Mouse (Mus musculus) cerebellum, adult 2 months (tissue): ENCODE data around the gene 2700081O15Rik.

ENCODE experiments used
- CTCF ChIP-seq: fragments of 200-500 bp; IDR thresholded peaks from 2 replicates; pipeline ENCODE4 v1.5.1; 2011; ENCODE audit warnings: low read depth, mild to moderate bottlenecking, control low read depth, low read length, moderate library complexity, borderline replicate concordance; ENCODE audit not compliant: insufficient read depth
- POLR2A ChIP-seq: fragments of 200-500 bp; IDR thresholded peaks from 2 replicates; pipeline ENCODE4 v1.6.1; 2011; ENCODE audit warnings: low read length, control low read depth, borderline replicate concordance; ENCODE audit not compliant: insufficient read depth

DNA sequence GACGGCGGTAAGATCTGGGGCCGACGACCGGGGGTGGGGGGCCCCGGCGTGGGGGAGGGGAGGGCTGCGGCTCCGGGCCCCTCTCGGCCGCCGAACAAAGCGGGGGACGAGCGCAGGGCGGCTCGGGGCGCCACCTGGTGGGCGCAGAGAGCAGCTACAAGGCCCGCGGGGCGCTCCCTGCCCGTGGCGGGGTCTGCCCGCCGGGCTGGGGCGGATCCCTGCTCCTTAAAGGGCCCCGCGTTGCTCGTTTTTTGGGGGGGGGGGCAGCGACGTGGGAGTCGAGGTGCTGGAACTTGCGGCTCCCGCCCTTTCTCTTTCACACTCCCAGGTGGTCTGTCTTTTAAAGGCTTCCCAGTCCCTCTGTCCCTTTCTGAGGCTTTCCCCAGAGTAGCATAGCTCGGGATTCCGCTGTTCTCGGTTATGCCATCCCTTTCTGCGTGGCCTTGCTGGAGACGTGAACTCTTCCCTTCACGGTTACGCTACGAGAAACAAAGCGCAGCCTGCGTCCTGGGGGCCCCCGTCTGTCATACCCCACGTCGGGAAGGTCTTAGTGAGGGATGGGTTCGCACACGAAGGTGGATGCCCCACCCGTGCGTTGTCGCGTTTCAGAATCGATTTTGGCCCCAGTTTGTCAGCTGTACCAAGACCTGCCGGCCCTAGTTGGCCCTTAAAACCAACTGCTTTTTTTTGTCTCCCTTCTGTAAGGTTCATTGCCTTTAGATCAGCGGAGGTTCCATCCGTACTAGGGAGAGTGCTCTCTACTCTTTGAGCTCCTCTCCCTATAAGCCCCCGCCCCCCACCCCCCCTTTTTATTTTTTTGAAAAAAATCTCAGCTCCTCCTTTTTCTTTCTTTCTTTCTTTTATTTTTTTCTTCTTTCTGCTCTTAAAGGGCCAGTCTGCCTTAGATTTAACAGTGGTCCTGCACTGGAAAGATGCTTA, 755 bp downstream of the 2700081O15Rik start:
- TF ChIP-seq CTCF (peak; percentile 69), POLR2A (no peak)
